Mouse (Mus musculus) heart, embryonic 15.5 days (tissue): Measurements from ENCODE around the gene Mc3r. TPM values are rescaled to one million over a fixed set of nuclear protein-coding genes. Genes with fewer than 3 reads are reported as not detected.

Source experiments
- polyA plus RNA-seq: library from polyadenylated mRNA; unstranded; fragments of >200 nt; fragmentation: Nextera tagmentation; extraction: Ambion mirVana; gene quantifications from 2 replicates; pipeline ENCODE4 v1.2.1, GENCODE M21; 2015

Gene Mc3r
- polyA plus RNA-seq, 1 experiment from 2014 or later: not detected

Other genes with a start within 250 kb of the Mc3r start
- gene Cbln4, start 205.0 kb upstream of the Mc3r start, polyA plus RNA-seq: 0.08 TPM in 2 replicates
- gene Fam210b, start 97.1 kb downstream of the Mc3r start, polyA plus RNA-seq: 15.8 and 18.1 TPM in 2 replicates
- 76.8 and 82.2 TPM in 2 replicates for gene Aurka, start 122.0 kb downstream of the Mc3r start, polyA plus RNA-seq
- 24.2 and 29.8 TPM in 2 replicates for gene Cstf1, start 122.2 kb downstream of the Mc3r start, polyA plus RNA-seq
- 0.26 and 0.91 TPM in 2 replicates for gene Cass4, start 145.3 kb downstream of the Mc3r start, polyA plus RNA-seq
- 44.5 and 52.2 TPM in 2 replicates for gene Rtf2, start 192.1 kb downstream of the Mc3r start, polyA plus RNA-seq
- gene Gcnt7, start 210.1 kb downstream of the Mc3r start, polyA plus RNA-seq: 0.71 and 0.79 TPM in 2 replicates
- 0.22 TPM in 1 of 2 replicates, not detected in the other for gene Fam209, start 224.0 kb downstream of the Mc3r start, polyA plus RNA-seq